8 mouse cellular contexts compared by ENCODE assay signal in the genomic region with DNA sequence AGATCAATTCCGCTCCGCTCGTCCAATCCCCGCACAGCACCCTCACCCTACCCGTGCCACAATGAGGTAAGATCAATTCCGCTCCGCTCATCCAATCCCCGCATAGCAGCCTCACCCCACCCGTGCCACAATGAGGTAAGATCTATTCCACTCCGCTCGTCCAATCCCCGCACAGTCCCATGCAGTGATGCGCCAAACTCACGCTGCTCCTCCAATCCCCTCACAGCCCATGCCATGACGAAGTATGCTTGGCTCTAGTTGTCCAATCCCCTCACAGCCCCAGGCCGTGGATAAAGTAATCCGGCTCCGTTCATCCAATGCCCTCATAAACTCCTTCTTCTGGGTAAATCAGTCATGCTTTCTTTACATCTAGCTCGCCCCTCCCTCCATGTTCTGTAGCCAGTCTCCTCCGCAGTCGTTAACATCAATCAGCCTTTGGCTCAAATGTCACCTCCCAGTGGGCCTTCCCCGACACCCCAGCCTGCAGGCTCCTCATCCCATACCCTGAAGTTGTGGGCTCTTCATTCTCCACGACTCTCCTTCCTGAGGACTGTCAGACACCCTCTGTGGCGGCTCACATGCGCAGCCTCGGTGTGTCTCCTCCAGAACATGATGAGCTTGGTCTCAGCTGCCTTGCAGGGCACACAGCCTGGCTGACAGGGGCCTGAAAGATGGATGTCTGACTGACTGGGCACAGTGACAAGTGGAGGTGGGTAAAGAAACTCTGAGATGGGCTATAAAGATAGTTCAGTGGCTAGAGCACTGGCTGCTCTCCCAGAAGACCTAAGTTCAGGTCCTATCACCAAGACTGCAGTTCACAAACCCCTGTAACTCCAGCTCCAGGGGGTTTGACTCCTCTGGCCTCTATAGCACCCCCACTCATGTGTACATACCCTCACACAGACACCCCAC. TPM values are rescaled to one million over a fixed set of nuclear protein-coding genes. Genes with fewer than 3 reads are reported as not detected.
A peak's percentile ranks its signal among the peaks of the same experiment; 100 is the strongest.
DNase-seq lines count a peak whose midpoint lies in the region; ATAC-seq and TF ChIP-seq lines count a peak whose summit lies in the region.
"Had no signal": no experiment of that assay in that cellular context is flagged by ENCODE, and none has a peak within 500 bp of the region (broad histone marks: within the 10 kb centered on the region; RNA-seq: fewer than 3 reads in every experiment).

No protein-coding gene starts in this region.

- H3K4me3 ChIP-seq in lung, embryonic 14.5 days (ENCODE audit: low read depth, low read length): no peak overlapping the region
- H3K4me3 ChIP-seq in embryonic facial prominence, embryonic 13.5 days: no peak overlapping the region
- H3K4me3 ChIP-seq in limb, embryonic 15.5 days: no peak overlapping the region
- H3K4me3 ChIP-seq in stomach, postnatal 0 days (ENCODE audit: low read depth, low read length): no peak overlapping the region
- H3K4me3 ChIP-seq: myocyte had no signal

- WGBS in lung, embryonic 14.5 days: 81% methylated on average over 26 of the region's 26 CpGs
- WGBS in embryonic facial prominence, embryonic 13.5 days: 71% methylated on average over 26 of the region's 26 CpGs
- 73% methylated on average over 26 of the region's 26 CpGs for WGBS in limb, embryonic 15.5 days
- WGBS in stomach, postnatal 0 days: 79% methylated on average over 26 of the region's 26 CpGs

- ATAC-seq in lung, embryonic 14.5 days (ENCODE audit: insufficient read depth): no peak
- peak; percentile 54; the same call in 1 of the 2 replicates for ATAC-seq in embryonic facial prominence, embryonic 13.5 days (ENCODE audit: insufficient number of reproducible peaks, insufficient read depth, low FRiP score, low TSS enrichment, low read depth)
- ATAC-seq in limb, embryonic 15.5 days (ENCODE audit: insufficient number of reproducible peaks, low FRiP score, low TSS enrichment, low read depth): no peak
- no peak for ATAC-seq in stomach, postnatal 0 days (ENCODE audit: low FRiP score, low TSS enrichment)
- no peak for ATAC-seq in erythroblast, adult 5-6 weeks (replicated peaks; ENCODE audit: low FRiP score, poor library complexity, severe bottlenecking)

- peaks cover 37% of the 10 kb centered on the region for H3K4me1 ChIP-seq in lung, embryonic 14.5 days (ENCODE audit: insufficient read depth)
- H3K4me1 ChIP-seq in embryonic facial prominence, embryonic 13.5 days: peaks cover 73% of the 10 kb centered on the region
- peaks cover 52% of the 10 kb centered on the region for H3K4me1 ChIP-seq in limb, embryonic 15.5 days
- peaks cover 23% of the 10 kb centered on the region for H3K4me1 ChIP-seq in stomach, postnatal 0 days (replicated peaks; ENCODE audit: control insufficient read depth, insufficient read depth)

- TF ChIP-seq CTCF in lung, embryonic 14.5 days (IDR thresholded peaks at IDR 0.05; ENCODE audit: low read depth): no peak
- TF ChIP-seq CTCF in stomach, postnatal 0 days (IDR thresholded peaks at IDR 0.05; ENCODE audit: low read depth): no peak

- TF ChIP-seq EP300 in stomach, postnatal 0 days (optimal IDR thresholded peaks at IDR 0.05): no peak

- H3K9ac ChIP-seq in lung, embryonic 14.5 days: no peak overlapping the region
- H3K9ac ChIP-seq in embryonic facial prominence, embryonic 13.5 days: no peak overlapping the region
- H3K9ac ChIP-seq in limb, embryonic 15.5 days: no peak overlapping the region
- H3K9ac ChIP-seq in stomach, postnatal 0 days (ENCODE audit: low read length): no peak overlapping the region

- H3K27ac ChIP-seq in lung, embryonic 14.5 days (ENCODE audit: low read depth): peak overlapping the region; percentile 37; the same call in 1 of the 2 replicates
- peak overlapping the region; percentile 52; the same call in 1 of the 2 replicates for H3K27ac ChIP-seq in embryonic facial prominence, embryonic 13.5 days
- H3K27ac ChIP-seq in limb, embryonic 15.5 days: peak overlapping the region; percentile 43; the same call in 1 of the 2 replicates
- H3K27ac ChIP-seq in stomach, postnatal 0 days (replicated peaks): peak overlapping the region; percentile 58; the same call in 1 of the 2 replicates

- peaks cover 29% of the 10 kb centered on the region for H3K36me3 ChIP-seq in lung, embryonic 14.5 days (ENCODE audit: insufficient read depth)
- peaks cover 21% of the 10 kb centered on the region; the same call in 1 of the 2 replicates for H3K36me3 ChIP-seq in embryonic facial prominence, embryonic 13.5 days
- 0 out of 2 replicates have a peak, but pooled peaks cover 4% of the 10 kb centered on the region for H3K36me3 ChIP-seq in limb, embryonic 15.5 days
- H3K36me3 ChIP-seq in stomach, postnatal 0 days (ENCODE audit: control insufficient read depth, insufficient read depth, low read length): no peaks in the 10 kb centered on the region

- DNase-seq in lung, embryonic 14.5 days: no peak
- DNase-seq in lung, postnatal 14 days: no peak
- DNase-seq in stomach, postnatal 0 days (ENCODE audit: low spot score): no peak
- DNase-seq in spleen, adult 12 weeks (ENCODE audit: low spot score): no peak

- no peak overlapping the region for H3K4me2 ChIP-seq in lung, embryonic 14.5 days
- no peak overlapping the region for H3K4me2 ChIP-seq in embryonic facial prominence, embryonic 13.5 days
- H3K4me2 ChIP-seq in limb, embryonic 15.5 days: no peak overlapping the region
- no peak overlapping the region for H3K4me2 ChIP-seq in stomach, postnatal 0 days (replicated peaks; ENCODE audit: low read depth)

- H3K27me3 ChIP-seq in lung, embryonic 14.5 days (ENCODE audit: insufficient read depth, low read length): no peaks in the 10 kb centered on the region
- H3K27me3 ChIP-seq in embryonic facial prominence, embryonic 13.5 days: no peaks in the 10 kb centered on the region
- no peaks in the 10 kb centered on the region for H3K27me3 ChIP-seq in limb, embryonic 15.5 days
- H3K27me3 ChIP-seq in stomach, postnatal 0 days (ENCODE audit: control insufficient read depth, insufficient read depth, low read length): no peaks in the 10 kb centered on the region

- H3K9me3 ChIP-seq in lung, embryonic 14.5 days (ENCODE audit: low read depth, low read length): no peaks in the 10 kb centered on the region
- H3K9me3 ChIP-seq in embryonic facial prominence, embryonic 13.5 days: no peaks in the 10 kb centered on the region
- no peaks in the 10 kb centered on the region for H3K9me3 ChIP-seq in limb, embryonic 15.5 days
- no peaks in the 10 kb centered on the region for H3K9me3 ChIP-seq in stomach, postnatal 0 days (ENCODE audit: control insufficient read depth, low read length)

RNA-seq across cellular contexts. Expression of a gene that starts 36.9 kb away (rescaled TPM):
- polyA plus RNA-seq in lung, embryonic 14.5 days (2014; fragmentation: Nextera tagmentation; extraction: Ambion mirVana): 40.5 and 46.0 TPM in 2 replicates
- polyA plus RNA-seq in embryonic facial prominence, embryonic 13.5 days (2015; fragmentation: Nextera tagmentation; extraction: Ambion mirVana): 61.4 and 62.3 TPM in 2 replicates
- 40.4 and 52.2 TPM in 2 replicates for polyA plus RNA-seq in limb, embryonic 15.5 days (2015; fragmentation: Nextera tagmentation; extraction: Ambion mirVana)
- polyA plus RNA-seq in stomach, postnatal 0 days (2015; fragmentation: Nextera tagmentation; extraction: Ambion mirVana): 24.3 and 29.7 TPM in 2 replicates
- 60.1 and 81.1 TPM in 2 replicates for total RNA-seq in erythroblast, adult 5-6 weeks (2015; ENCODE audit: low replicate concordance)
- total RNA-seq in erythroblast, adult 5-6 weeks (2017; ENCODE audit: low replicate concordance): 83.9 and 95.3 TPM in 2 replicates
